Comparison of ENCODE assay signal across 11 mouse cellular contexts in the genomic region with DNA sequence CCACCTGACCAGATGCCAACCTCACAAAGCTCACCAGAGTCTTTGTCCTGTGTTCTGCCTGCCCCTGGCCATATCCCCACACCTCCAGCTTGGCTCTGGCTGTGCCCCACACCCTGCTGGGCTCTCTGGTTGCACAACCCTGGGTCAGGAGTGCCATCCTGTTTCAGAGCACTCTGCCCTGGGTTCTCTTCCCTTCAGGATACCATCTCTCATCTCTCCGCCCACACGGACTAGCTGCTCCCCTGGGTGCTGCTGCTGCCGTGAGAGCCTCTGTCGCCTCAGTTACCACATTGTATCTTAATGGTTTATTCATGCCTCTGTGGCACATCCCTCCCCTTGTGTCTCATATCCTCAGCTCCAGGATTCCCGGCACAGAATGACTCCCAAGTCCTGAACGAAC. TPM values are rescaled to one million over a fixed set of nuclear protein-coding genes. Genes with fewer than 3 reads are reported as not detected.
DNase-seq lines count a peak whose midpoint lies in the region; ATAC-seq and TF ChIP-seq lines count a peak whose summit lies in the region.
"Had no signal": no experiment of that assay in that cellular context is flagged by ENCODE, and none has a peak within 500 bp of the region (broad histone marks: within the 10 kb centered on the region; RNA-seq: fewer than 3 reads in every experiment).

No protein-coding gene starts in this region.

- peak overlapping the region; percentile 95 for H3K27ac ChIP-seq in left cerebral cortex, adult 2 months
- H3K27ac ChIP-seq in forebrain, embryonic 16.5 days (ENCODE audit: low read length), result no peak overlapping the region
- H3K27ac ChIP-seq: embryonic facial prominence, embryonic 12.5 days; kidney, postnatal 0 days had no signal

- H3K9me3 ChIP-seq in forebrain, embryonic 16.5 days (ENCODE audit: control insufficient read depth, low read length), result no peaks in the 10 kb centered on the region
- H3K9me3 ChIP-seq: embryonic facial prominence, embryonic 12.5 days had no signal

- peaks cover 34% of the 10 kb centered on the region for H3K4me1 ChIP-seq in forebrain, embryonic 16.5 days (replicated peaks; ENCODE audit: control insufficient read depth, insufficient read depth, low read length)

- 0 out of 2 replicates have a peak overlapping the region, but pooled peaks have one; percentile 25 for H3K9ac ChIP-seq in forebrain, embryonic 16.5 days (replicated peaks; ENCODE audit: low read depth, low read length)
- H3K9ac ChIP-seq: embryonic facial prominence, embryonic 12.5 days had no signal

- H3K36me3 ChIP-seq in forebrain, embryonic 16.5 days (ENCODE audit: control insufficient read depth, insufficient read depth), result no peaks in the 10 kb centered on the region
- H3K36me3 ChIP-seq: embryonic facial prominence, embryonic 12.5 days had no signal

- peak; percentile 27 for ATAC-seq in forebrain, embryonic 16.5 days
- ATAC-seq in megakaryocyte, adult 5-6 weeks (ENCODE audit: poor library complexity, severe bottlenecking), result peak; percentile 43; the same call in 1 of the 2 replicates

- H3K27me3 ChIP-seq in forebrain, embryonic 16.5 days (replicated peaks; ENCODE audit: control insufficient read depth, insufficient read depth, low read length), result no peaks in the 10 kb centered on the region

- intact Hi-C loops in left cerebral cortex, adult 2 months (cut with DNase I), result no loop called here
- intact Hi-C loops in left cerebral cortex, postnatal 4 days (cut with DNase I), result no loop called here

- H3K4me3 ChIP-seq in left cerebral cortex, adult 2 months, result peak overlapping the region; percentile 27; the same call in 1 of the 2 replicates
- H3K4me3 ChIP-seq in forebrain, embryonic 16.5 days (replicated peaks; ENCODE audit: low read length), result no peak overlapping the region
- H3K4me3 ChIP-seq: embryonic facial prominence, embryonic 12.5 days had no signal

- H3K4me2 ChIP-seq in forebrain, embryonic 16.5 days (ENCODE audit: low read length), result peak overlapping the region; percentile 36
- H3K4me2 ChIP-seq: embryonic facial prominence, embryonic 12.5 days had no signal

- TF ChIP-seq CTCF in left cerebral cortex, adult 2 months (IDR thresholded peaks at IDR 0.05), result no peak

- 32% methylated on average over 6 of the region's 6 CpGs for WGBS in forebrain, embryonic 16.5 days

- peak in 1 of 2 experiments; percentile 41 for DNase-seq in left cerebral cortex, adult 2 months (ENCODE audit: extremely low spot score in 1 of 2, low spot score in 2 of 2)
- DNase-seq in left cerebral cortex, postnatal 4 days, result no peak
- peak; percentile 53 to 66 for DNase-seq in right cerebral cortex, postnatal 10 days (ENCODE audit: low spot score in 2 of 2)
- DNase-seq in adrenal gland, postnatal 25 days, result no peak
- DNase-seq in heart, adult 11 months, result no peak
- no peak for DNase-seq in embryo, embryonic 9.5 days (ENCODE audit: extremely low spot score)
- DNase-seq: thymus, adult 18-20 months had no signal

RNA-seq across cellular contexts. Expression of a gene that starts 21.4 kb away (rescaled TPM):
- 1 to 10 TPM in 1 of 2 experiments, under 1 TPM in 1; 0.81 to 1.2 TPM for total RNA-seq in left cerebral cortex, adult 2 months (2021)
- 1 to 10 TPM; 2.3 to 2.7 TPM for total RNA-seq in left cerebral cortex, postnatal 4 days (2021)
- 1.7 and 2.2 TPM in 2 replicates for polyA plus RNA-seq in forebrain, embryonic 16.5 days (2015; fragmentation: Nextera tagmentation; extraction: Ambion mirVana)
- total RNA-seq in megakaryocyte, adult 5-6 weeks (2015), result not detected in 2 replicates
- not detected in 2 replicates for total RNA-seq in megakaryocyte, adult 5-6 weeks (2017)
- total RNA-seq in adrenal gland, postnatal 25 days (2021), result 1.0 and 1.2 TPM in 2 replicates

RNA-seq across cellular contexts. Expression of a gene that starts 34.8 kb away (rescaled TPM):
- total RNA-seq in left cerebral cortex, adult 2 months (2021), result 10 to 100 TPM; 10.8 to 11.6 TPM
- total RNA-seq in left cerebral cortex, postnatal 4 days (2021), result 1 to 10 TPM; 1.9 to 2.6 TPM
- polyA plus RNA-seq in forebrain, embryonic 16.5 days (2015; fragmentation: Nextera tagmentation; extraction: Ambion mirVana), result 2.8 and 2.9 TPM in 2 replicates
- total RNA-seq in megakaryocyte, adult 5-6 weeks (2015), result 0.21 and 0.33 TPM in 2 replicates
- 0.11 TPM in 1 of 2 replicates, not detected in the other for total RNA-seq in megakaryocyte, adult 5-6 weeks (2017)
- total RNA-seq in adrenal gland, postnatal 25 days (2021), result 38.0 and 39.8 TPM in 2 replicates

Comparison
In these comparisons a context has a peak if more than half of its experiments do, and no peak if none do; other contexts are left out.
1. DNase-seq: peak in right cerebral cortex, postnatal 10 days (2 of 2); none in left cerebral cortex, postnatal 4 days (single experiment), adrenal gland, postnatal 25 days (single experiment), heart, adult 11 months (single experiment) and embryo, embryonic 9.5 days (single experiment).